Mouse (Mus musculus) Muller cell, postnatal 12 days (primary cell): ENCODE measurements at regions not wholly inside any gene's neighbourhood (a gene's known extent, or its start where the extent isn't known, plus 50 kb on each side); places are given as distances from the start of the nearest gene placed in this dataset.
"Not testable (repeated sequence)": the region's sequence is repeated elsewhere in the genome, so short reads cannot be mapped to it uniquely, and the experiment has no call there.

Experiments
- DNase-seq: peaks from one replicate; pipeline ENCODE4 v3.0.0-alpha.2; 2015; ENCODE audit errors: inconsistent ontology term

GRCm38 (mm10) chr11:113129192-113129591 lies 347.2 kb downstream of the Sox9 start:
- no peak for DNase-seq

GRCm38 (mm10) chr11:113129975-113130374 lies 348.0 kb downstream of the Sox9 start:
- no peak for DNase-seq

GRCm38 (mm10) chr11:113132078-113133064 lies 350.3 kb downstream of the Sox9 start:
- DNase-seq = peak; percentile 68

GRCm38 (mm10) chr11:113133407-113133806 lies 351.4 kb downstream of the Sox9 start:
- DNase-seq = no peak

- DNase-seq = no peak
These were observed 353.2 kb downstream of the Sox9 start for GRCm38 (mm10) chr11:113135261-113135660.

- no peak for DNase-seq
These were observed 356.4 kb downstream of the Sox9 start for GRCm38 (mm10) chr11:113138462-113138861.

- no peak for DNase-seq
These were observed 358.6 kb downstream of the Sox9 start for GRCm38 (mm10) chr11:113140595-113140994.

GRCm38 (mm10) chr11:113142816-113143215 lies 360.8 kb downstream of the Sox9 start:
- DNase-seq = no peak

- peak; percentile 91 for DNase-seq
These were observed 362.0 kb downstream of the Sox9 start for GRCm38 (mm10) chr11:113143839-113144627.

GRCm38 (mm10) chr11:113145721-113146120 lies 363.7 kb downstream of the Sox9 start:
- DNase-seq = no peak

GRCm38 (mm10) chr11:113146762-113147161 lies 364.7 kb downstream of the Sox9 start:
- DNase-seq = no peak

- DNase-seq = no peak
These were observed 365.6 kb downstream of the Sox9 start for GRCm38 (mm10) chr11:113147535-113148197.

GRCm38 (mm10) chr11:113148198-113148537 lies 366.1 kb downstream of the Sox9 start:
- DNase-seq = no peak

GRCm38 (mm10) chr11:113155515-113155914 lies 373.5 kb downstream of the Sox9 start:
- no peak for DNase-seq

GRCm38 (mm10) chr11:113163941-113164340 lies 381.9 kb downstream of the Sox9 start:
- DNase-seq = no peak

GRCm38 (mm10) chr11:113164510-113164909 lies 382.5 kb downstream of the Sox9 start:
- DNase-seq = no peak

- peak; percentile 90 for DNase-seq
These were observed 383.2 kb downstream of the Sox9 start for GRCm38 (mm10) chr11:113165069-113165795.

- no peak for DNase-seq
These were observed 384.5 kb downstream of the Sox9 start for GRCm38 (mm10) chr11:113166517-113166916.

GRCm38 (mm10) chr11:113172497-113173140 lies 390.6 kb downstream of the Sox9 start:
- peak; percentile 78 for DNase-seq

GRCm38 (mm10) chr11:113173317-113173716 lies 391.3 kb downstream of the Sox9 start:
- DNase-seq = not testable (repeated sequence)

- peak; percentile 79 for DNase-seq
These were observed 392.0 kb downstream of the Sox9 start for GRCm38 (mm10) chr11:113174011-113174507.
